Mouse (Mus musculus): Measurements from ENCODE around the gene Vav3. TPM values are rescaled to one million over a fixed set of nuclear protein-coding genes. Genes with fewer than 3 reads are reported as not detected.

The Vav3 gene
- total and polyA plus RNA-seq, 3 experiments = 0.08 TPM; not detected in 2

GRCm38 (mm10) chr3:109470651-109471255 is 130.3 kb downstream of the Vav3 start:
- Histone ChIP-seq H3K4me3 (replicated peaks in 1 of 3; ENCODE audit: low read depth in 2 of 3, low read length in 2 of 3, poor library complexity in 1 of 3) (no peak overlapping the region), H3K79me2 (replicated peaks; ENCODE audit: control insufficient read depth, extremely low read depth, insufficient read depth, poor library complexity, severe bottlenecking) (no peaks in the 10 kb centered on the region), H3K27me3 (replicated peaks) (no peaks in the 10 kb centered on the region), H3K27ac (ENCODE audit: insufficient read depth, low read depth) (no peak overlapping the region), H3K4me2 (ENCODE audit: insufficient read depth, low read depth, poor library complexity, severe bottlenecking) (no peak overlapping the region), H3K4me1 (ENCODE audit: control insufficient read depth in 1 of 2, insufficient read depth in 2 of 2) (peaks cover 4 to 20% of the 10 kb centered on the region in 2 experiments; a peak in 3 of 4 replicates), H3K9me3 (replicated peaks; ENCODE audit: low read length) (no peaks in the 10 kb centered on the region), H3K9ac (ENCODE audit: insufficient read depth, low read depth) (no peak overlapping the region), H3K36me3 (replicated peaks in 1 of 2; ENCODE audit: control insufficient read depth in 1 of 2, insufficient read depth in 1 of 2, low read length in 1 of 2) (no peaks in the 10 kb centered on the region)
- in situ Hi-C loops (cut with MboI; ENCODE audit: low pct_ligation_motif_present, low pct_unique_long_range_greater_than_20kb, low sequenced_read_pairs) (no loop called here), dilution Hi-C loops (cut with MboI; ENCODE audit: extremely low pct_ligation_motif_present, extremely low pct_unique_long_range_greater_than_20kb, low sequenced_read_pairs) (no loop called here)
- TF ChIP-seq EP300 (IDR thresholded peaks at IDR 0.05; ENCODE audit: low read length) (no peak), ETS1 (conservative IDR thresholded peaks at IDR 0.05; ENCODE audit: low read depth, low read length) (no peak), MAX (IDR thresholded peaks at IDR 0.05; ENCODE audit: low read length) (no peak), TBP (conservative IDR thresholded peaks at IDR 0.05; ENCODE audit: low read depth, low read length) (no peak), ZKSCAN1 (IDR thresholded peaks at IDR 0.05; ENCODE audit: borderline replicate concordance, low read depth, low read length) (no peak), TCF12 (IDR thresholded peaks at IDR 0.05; ENCODE audit: low read depth, low read length) (no peak)
- DNase-seq (ENCODE audit: extremely low read depth) = no peak

DNA sequence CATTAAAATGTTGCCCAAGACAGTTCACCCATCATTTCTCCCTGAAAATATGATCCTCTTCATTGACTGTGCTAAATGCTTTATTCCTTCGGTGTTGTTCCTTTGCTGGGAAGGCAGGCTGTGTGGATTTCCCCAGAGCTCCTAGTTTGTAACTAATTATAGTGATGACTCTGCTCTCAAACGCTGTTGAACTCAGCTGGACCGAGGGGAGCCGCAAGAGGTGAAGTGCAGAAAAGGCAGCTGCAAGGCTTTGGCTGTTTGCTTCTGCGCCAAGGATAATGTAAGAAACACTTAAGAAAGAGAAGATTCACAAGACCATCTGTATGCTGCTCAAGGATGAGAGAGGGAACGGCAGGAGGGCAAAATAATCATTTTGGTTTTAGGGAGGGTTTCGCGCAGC is 136.1 kb downstream of the Vav3 start:
- H3K79me2 ChIP-seq (replicated peaks; ENCODE audit: control insufficient read depth, extremely low read depth, insufficient read depth, poor library complexity, severe bottlenecking) = no peaks in the 10 kb centered on the region
- H3K4me1 ChIP-seq (ENCODE audit: control insufficient read depth in 1 of 2, insufficient read depth in 2 of 2) = no peaks in the 10 kb centered on the region
- in situ Hi-C loops (cut with MboI; ENCODE audit: low pct_ligation_motif_present, low pct_unique_long_range_greater_than_20kb, low sequenced_read_pairs) = no loop called here
- no peak overlapping the region for H3K27ac ChIP-seq (ENCODE audit: insufficient read depth, low read depth)
- H3K36me3 ChIP-seq (replicated peaks in 1 of 2; ENCODE audit: control insufficient read depth in 1 of 2, insufficient read depth in 1 of 2, low read length in 1 of 2) = no peaks in the 10 kb centered on the region
- H3K9me3 ChIP-seq (replicated peaks; ENCODE audit: low read length) = no peaks in the 10 kb centered on the region
- dilution Hi-C loops (cut with MboI; ENCODE audit: extremely low pct_ligation_motif_present, extremely low pct_unique_long_range_greater_than_20kb, low sequenced_read_pairs) = no loop called here
- TF ChIP-seq HCFC1 (IDR thresholded peaks at IDR 0.05; ENCODE audit: low read depth, low read length) (no peak), ZMIZ1 (IDR thresholded peaks at IDR 0.05; ENCODE audit: low read depth, low read length) (no peak), CTCF (conservative IDR thresholded peaks at IDR 0.05 in 1 of 2, IDR thresholded peaks at IDR 0.05 in 1 of 2; ENCODE audit: low read depth in 2 of 2, low read length in 2 of 2) (no peak), MAFK (IDR thresholded peaks at IDR 0.05; ENCODE audit: insufficient replicate concordance, low read length) (no peak), JUND (conservative IDR thresholded peaks at IDR 0.05; ENCODE audit: low read depth, low read length) (no peak), E2F4 (IDR thresholded peaks at IDR 0.05; ENCODE audit: insufficient replicate concordance, low read depth, low read length) (no peak)
- H3K4me3 ChIP-seq (replicated peaks in 1 of 3; ENCODE audit: low read depth in 2 of 3, low read length in 2 of 3, poor library complexity in 1 of 3) = no peak overlapping the region
- no peaks in the 10 kb centered on the region for H3K27me3 ChIP-seq (replicated peaks)
- DNase-seq (ENCODE audit: extremely low read depth) = no peak
- H3K4me2 ChIP-seq (ENCODE audit: insufficient read depth, low read depth, poor library complexity, severe bottlenecking) = no peak overlapping the region
- H3K9ac ChIP-seq (ENCODE audit: insufficient read depth, low read depth) = no peak overlapping the region

GRCm38 (mm10) chr3:109478297-109478696 is 137.8 kb downstream of the Vav3 start:
- Histone ChIP-seq H3K4me1 (ENCODE audit: control insufficient read depth in 1 of 2, insufficient read depth in 2 of 2) (no peaks in the 10 kb centered on the region), H3K79me2 (replicated peaks; ENCODE audit: control insufficient read depth, extremely low read depth, insufficient read depth, poor library complexity, severe bottlenecking) (no peaks in the 10 kb centered on the region), H3K36me3 (replicated peaks in 1 of 2; ENCODE audit: control insufficient read depth in 1 of 2, insufficient read depth in 1 of 2, low read length in 1 of 2) (no peaks in the 10 kb centered on the region), H3K4me2 (ENCODE audit: insufficient read depth, low read depth, poor library complexity, severe bottlenecking) (no peak overlapping the region), H3K27me3 (replicated peaks) (no peaks in the 10 kb centered on the region), H3K4me3 (replicated peaks in 1 of 3; ENCODE audit: low read depth in 2 of 3, low read length in 2 of 3, poor library complexity in 1 of 3) (no peak overlapping the region), H3K9ac (ENCODE audit: insufficient read depth, low read depth) (no peak overlapping the region), H3K9me3 (replicated peaks; ENCODE audit: low read length) (no peaks in the 10 kb centered on the region), H3K27ac (ENCODE audit: insufficient read depth, low read depth) (no peak overlapping the region)
- in situ Hi-C loops (cut with MboI; ENCODE audit: low pct_ligation_motif_present, low pct_unique_long_range_greater_than_20kb, low sequenced_read_pairs) (no loop called here), dilution Hi-C loops (cut with MboI; ENCODE audit: extremely low pct_ligation_motif_present, extremely low pct_unique_long_range_greater_than_20kb, low sequenced_read_pairs) (no loop called here)
- TF ChIP-seq CHD2 (IDR thresholded peaks at IDR 0.05; ENCODE audit: low read length) (no peak), ZNF384 (IDR thresholded peaks at IDR 0.05; ENCODE audit: low read depth, low read length) (no peak), ZC3H11A (IDR thresholded peaks at IDR 0.05; ENCODE audit: low read depth, low read length) (no peak), CHD1 (IDR thresholded peaks at IDR 0.05; ENCODE audit: low read depth, low read length) (no peak), SIN3A (IDR thresholded peaks at IDR 0.05; ENCODE audit: low read length) (no peak), RCOR1 (conservative IDR thresholded peaks at IDR 0.05; ENCODE audit: low read depth, low read length) (no peak), JUN (IDR thresholded peaks at IDR 0.05; ENCODE audit: insufficient read depth, low read depth, low read length) (no peak), ELF1 (IDR thresholded peaks at IDR 0.05; ENCODE audit: low read depth, low read length) (no peak), USF1 (IDR thresholded peaks at IDR 0.05; ENCODE audit: low read depth, low read length) (no peak), NELFE (IDR thresholded peaks at IDR 0.05; ENCODE audit: low read depth, low read length) (no peak), POLR2AphosphoS2 (IDR thresholded peaks at IDR 0.05; ENCODE audit: low read depth, low read length) (no peak), MAX (IDR thresholded peaks at IDR 0.05; ENCODE audit: low read length) (no peak)
- DNase-seq (ENCODE audit: extremely low read depth) = no peak
